Mouse (Mus musculus) CH12.LX (cell line): ENCODE data around the gene Tmem81. TPM values are rescaled to one million over a fixed set of nuclear protein-coding genes. Genes with fewer than 3 reads are reported as not detected.

Experiments
- DNase-seq: peaks from one replicate; pipeline ENCODE4 v3.0.0-alpha.2; 2013; ENCODE audit errors: extremely low read depth
- H3K27ac ChIP-seq: 2 replicates; pipeline ENCODE4 v1.5.1; 2012; ENCODE audit warnings: low read depth, mild to moderate bottlenecking, control low read depth, moderate library complexity; ENCODE audit not compliant: insufficient read depth
- H3K27me3 ChIP-seq: replicated peaks from 2 replicates; pipeline ENCODE3; 2012; ENCODE audit warnings: inconsistent platforms
- H3K36me3 ChIP-seq, 2 experiments: replicated peaks in 1 of 2; 2 replicates each; pipeline versions ENCODE3 to v1.6.1; 2012; ENCODE audit warnings: inconsistent platforms in 1 of 2, low read length in 1 of 2, mild to moderate bottlenecking in 1 of 2, mixed read lengths in 1 of 2, moderate library complexity in 1 of 2; ENCODE audit not compliant: control insufficient read depth in 1 of 2, insufficient read depth in 1 of 2
- H3K4me1 ChIP-seq, 2 experiments: 2 replicates each; pipeline ENCODE4 v1.6.1; 2012; ENCODE audit warnings: inconsistent platforms in 1 of 2, moderate library complexity in 1 of 2; ENCODE audit not compliant: insufficient read depth in 2 of 2, control insufficient read depth in 1 of 2
- H3K4me2 ChIP-seq: 2 replicates; pipeline ENCODE4 v1.6.1; 2012; ENCODE audit warnings: low read depth, mild to moderate bottlenecking, control low read depth; ENCODE audit not compliant: poor library complexity, insufficient read depth, severe bottlenecking
- H3K4me3 ChIP-seq, 3 experiments: fragments of 150-350 bp in 1 of 3; sonication (generic) in 1 of 3; replicated peaks in 1 of 3; 2 replicates each; pipeline versions ENCODE3 to v1.5.1; 2011 to 2012; ENCODE audit warnings: low read depth in 2 of 3, low read length in 2 of 3, mild to moderate bottlenecking in 2 of 3, moderate library complexity in 2 of 3, control low read depth in 1 of 3, improper control_type of control experiment in 1 of 3, inconsistent platforms in 1 of 3, mixed read lengths in 1 of 3; ENCODE audit not compliant: poor library complexity in 1 of 3
- H3K79me2 ChIP-seq: replicated peaks from 2 replicates; pipeline ENCODE4 v1.6.1; 2012; ENCODE audit warnings: mild to moderate bottlenecking, moderate library complexity; ENCODE audit not compliant: control insufficient read depth, poor library complexity, insufficient read depth, severe bottlenecking; ENCODE audit errors: extremely low read depth
- H3K9ac ChIP-seq: 2 replicates; pipeline ENCODE4 v1.6.1; 2012; ENCODE audit warnings: low read depth, mild to moderate bottlenecking, control low read depth, moderate library complexity; ENCODE audit not compliant: insufficient read depth
- H3K9me3 ChIP-seq: replicated peaks from 2 replicates; pipeline ENCODE3; 2012; ENCODE audit warnings: low read length, inconsistent platforms, mixed read lengths
- BHLHE40 ChIP-seq: IDR thresholded peaks from 2 replicates; pipeline ENCODE4 v1.6.1; 2011; ENCODE audit warnings: mild to moderate bottlenecking, low read depth, low read length, improper control_type of control experiment
- CHD1 ChIP-seq: IDR thresholded peaks from 2 replicates; pipeline ENCODE4 v1.6.1; 2012; ENCODE audit warnings: low read depth, low read length, improper control_type of control experiment, inconsistent platforms
- CHD2 ChIP-seq: IDR thresholded peaks from 2 replicates; pipeline ENCODE4 v1.6.1; 2011; ENCODE audit warnings: low read length, improper control_type of control experiment
- CTCF ChIP-seq, 2 experiments: IDR thresholded peaks in 1 of 2; conservative IDR thresholded peaks in 1 of 2; 2 replicates each; pipeline ENCODE4 v1.5.1; 2011 to 2012; ENCODE audit warnings: low read depth in 2 of 2, low read length in 2 of 2, improper control_type of control experiment in 1 of 2, inconsistent platforms in 1 of 2, mild to moderate bottlenecking in 1 of 2, moderate library complexity in 1 of 2
- E2F4 ChIP-seq: IDR thresholded peaks from 2 replicates; pipeline ENCODE4 v1.6.1; 2011; ENCODE audit warnings: low read depth, low read length, improper control_type of control experiment; ENCODE audit not compliant: insufficient replicate concordance
- HCFC1 ChIP-seq: IDR thresholded peaks from 2 replicates; pipeline ENCODE4 v1.6.1; 2012; ENCODE audit warnings: low read depth, mild to moderate bottlenecking, inconsistent platforms, low read length, improper control_type of control experiment
- IRF4 ChIP-seq: IDR thresholded peaks from 2 replicates; pipeline ENCODE4 v1.6.1; 2014; ENCODE audit warnings: low read depth, mild to moderate bottlenecking, inconsistent platforms, low read length, improper control_type of control experiment
- JUND ChIP-seq: conservative IDR thresholded peaks from 2 replicates; pipeline ENCODE4 v1.6.1; 2011; ENCODE audit warnings: low read depth, low read length, improper control_type of control experiment
- KAT2A ChIP-seq: IDR thresholded peaks from 2 replicates; pipeline ENCODE4 v1.6.1; 2012; ENCODE audit warnings: low read length, improper control_type of control experiment, inconsistent platforms; ENCODE audit not compliant: insufficient replicate concordance
- MAZ ChIP-seq: IDR thresholded peaks from 2 replicates; pipeline ENCODE4 v1.6.1; 2012; ENCODE audit warnings: low read depth, mild to moderate bottlenecking, inconsistent platforms, low read length, improper control_type of control experiment, moderate library complexity
- MEF2A ChIP-seq: IDR thresholded peaks from 2 replicates; pipeline ENCODE4 v1.6.1; 2014; ENCODE audit warnings: low read depth, mild to moderate bottlenecking, inconsistent platforms, low read length, improper control_type of control experiment, borderline replicate concordance
- MXI1 ChIP-seq: IDR thresholded peaks from 2 replicates; pipeline ENCODE4 v1.6.1; 2011; ENCODE audit warnings: mild to moderate bottlenecking, low read depth, low read length, improper control_type of control experiment
- MYC ChIP-seq: IDR thresholded peaks from 2 replicates; pipeline ENCODE4 v1.6.1; 2011; ENCODE audit warnings: low read depth, mild to moderate bottlenecking, improper control_type of control experiment, low read length
- NELFE ChIP-seq: IDR thresholded peaks from 2 replicates; pipeline ENCODE4 v1.6.1; 2011; ENCODE audit warnings: low read depth, low read length, improper control_type of control experiment
- NRF1 ChIP-seq: IDR thresholded peaks from 2 replicates; pipeline ENCODE4 v1.6.1; 2014; ENCODE audit warnings: low read depth, mild to moderate bottlenecking, inconsistent platforms, low read length, improper control_type of control experiment, moderate library complexity
- PAX5 ChIP-seq: IDR thresholded peaks from 2 replicates; pipeline ENCODE4 v1.6.1; 2012; ENCODE audit warnings: low read length, inconsistent platforms, mixed read lengths
- POLR2A ChIP-seq: IDR thresholded peaks from 2 replicates; pipeline ENCODE4 v1.6.1; 2011; ENCODE audit warnings: low read depth, mild to moderate bottlenecking, improper control_type of control experiment, low read length
- POLR2AphosphoS2 ChIP-seq: IDR thresholded peaks from 2 replicates; pipeline ENCODE4 v1.6.1; 2011; ENCODE audit warnings: low read depth, low read length, improper control_type of control experiment
- RAD21 ChIP-seq: IDR thresholded peaks from 2 replicates; pipeline ENCODE4 v1.6.1; 2011; ENCODE audit warnings: low read depth, mild to moderate bottlenecking, low read length, improper control_type of control experiment, moderate library complexity
- RCOR1 ChIP-seq: conservative IDR thresholded peaks from 2 replicates; pipeline ENCODE4 v1.6.1; 2012; ENCODE audit warnings: low read depth, mild to moderate bottlenecking, inconsistent platforms, low read length, improper control_type of control experiment
- SIN3A ChIP-seq: IDR thresholded peaks from 2 replicates; pipeline ENCODE4 v1.6.1; 2012; ENCODE audit warnings: low read length, improper control_type of control experiment, inconsistent platforms
- SMC3 ChIP-seq: IDR thresholded peaks from 2 replicates; pipeline ENCODE4 v1.6.1; 2011; ENCODE audit warnings: low read depth, low read length, improper control_type of control experiment
- TBP ChIP-seq: conservative IDR thresholded peaks from 2 replicates; pipeline ENCODE4 v1.6.1; 2011; ENCODE audit warnings: low read depth, low read length, improper control_type of control experiment
- TCF12 ChIP-seq: IDR thresholded peaks from 2 replicates; pipeline ENCODE4 v1.6.1; 2014; ENCODE audit warnings: low read depth, mild to moderate bottlenecking, inconsistent platforms, low read length, improper control_type of control experiment
- UBTF ChIP-seq: IDR thresholded peaks from 2 replicates; pipeline ENCODE4 v1.6.1; 2012; ENCODE audit warnings: low read depth, mild to moderate bottlenecking, inconsistent platforms, low read length, improper control_type of control experiment, moderate library complexity
- USF1 ChIP-seq: IDR thresholded peaks from 2 replicates; pipeline ENCODE4 v1.6.1; 2014; ENCODE audit warnings: low read depth, mild to moderate bottlenecking, inconsistent platforms, low read length, improper control_type of control experiment
- USF2 ChIP-seq: conservative IDR thresholded peaks from 2 replicates; pipeline ENCODE4 v1.6.1; 2011; ENCODE audit warnings: low read depth, low read length, improper control_type of control experiment
- ZC3H11A ChIP-seq: IDR thresholded peaks from 2 replicates; pipeline ENCODE4 v1.6.1; 2012; ENCODE audit warnings: low read depth, mild to moderate bottlenecking, inconsistent platforms, low read length, improper control_type of control experiment
- ZKSCAN1 ChIP-seq: IDR thresholded peaks from 2 replicates; pipeline ENCODE4 v1.6.1; 2012; ENCODE audit warnings: low read depth, inconsistent platforms, low read length, improper control_type of control experiment, borderline replicate concordance
- ZMIZ1 ChIP-seq: IDR thresholded peaks from 2 replicates; pipeline ENCODE4 v1.6.1; 2012; ENCODE audit warnings: low read depth, mild to moderate bottlenecking, inconsistent platforms, low read length, improper control_type of control experiment
- dilution Hi-C: fragments of 300-500 bp; cut with MboI; formaldehyde crosslinking; loops from 2 replicates; pipeline ENCODE4 v1.14.3; 2020; ENCODE audit warnings: low sequenced_read_pairs; ENCODE audit not compliant: extremely low pct_unique_long_range_greater_than_20kb, extremely low pct_ligation_motif_present
- in situ Hi-C: fragments of 300-500 bp; cut with MboI; formaldehyde crosslinking; loops from 3 replicates; pipeline ENCODE4 v1.14.3; 2019; ENCODE audit warnings: low sequenced_read_pairs, low pct_ligation_motif_present, low pct_unique_long_range_greater_than_20kb, mixed read lengths
- polyA plus RNA-seq: library from polyadenylated mRNA; unstranded; fragments of >175 nt; gene quantifications from 2 replicates; pipeline ENCODE4 v1.2.1, GENCODE M21; 2012; ENCODE audit warnings: low read depth; ENCODE audit not compliant: insufficient read length
- total RNA-seq, 2 experiments: library from RNA; depleted of rRNA; stranded (reverse); fragments of 300-350 nt in 1 of 2; fragments of >200 nt in 1 of 2; gene quantifications; 2 replicates each; pipeline ENCODE4 v1.2.3; 2012 to 2014

Tmem81 gene
- total and polyA plus RNA-seq, 3 experiments = 2.2 to 3.3 (median 2.8) TPM

DNA sequence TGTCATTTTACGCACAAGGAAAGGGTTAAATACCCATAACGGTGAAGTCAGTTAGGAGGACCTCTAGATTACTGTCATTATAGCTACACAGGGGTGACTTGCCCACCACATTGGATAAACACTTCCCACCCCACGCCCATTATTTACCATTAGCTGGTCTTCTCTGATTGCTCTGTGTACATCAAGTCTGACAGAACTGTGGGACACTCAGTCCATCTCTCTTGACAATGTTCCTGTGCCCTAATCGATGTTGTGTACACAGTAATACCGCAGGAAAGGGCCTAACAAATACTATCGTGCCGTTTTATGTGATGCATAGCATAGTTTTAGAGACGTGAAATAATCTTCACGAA lies 29.5 kb upstream of the Tmem81 start:
- Histone ChIP-seq H3K9me3 (no peaks in the 10 kb centered on the region), H3K36me3 (peaks cover 0 to 17% of the 10 kb centered on the region in 2 experiments), H3K9ac (peak overlapping the region; percentile 90), H3K4me3 (peak overlapping the region; percentile 67 to 78 (median 69)), H3K27ac (no peak overlapping the region), H3K27me3 (no peaks in the 10 kb centered on the region), H3K79me2 (peaks cover 43% of the 10 kb centered on the region), H3K4me1 (peaks cover 2 to 40% of the 10 kb centered on the region in 2 experiments; a peak in 2 of 4 replicates), H3K4me2 (peak overlapping the region; percentile 90)
- TF ChIP-seq BHLHE40 (0 out of 2 replicates have a peak, but pooled peaks have one; percentile 25), CHD1 (0 out of 2 replicates have a peak, but pooled peaks have one; percentile 61), MEF2A (no peak), CHD2 (0 out of 2 replicates have a peak, but pooled peaks have one; percentile 29)
- dilution Hi-C loops = no loop called here
- in situ Hi-C loops = no loop called here
- no peak for DNase-seq

DNA sequence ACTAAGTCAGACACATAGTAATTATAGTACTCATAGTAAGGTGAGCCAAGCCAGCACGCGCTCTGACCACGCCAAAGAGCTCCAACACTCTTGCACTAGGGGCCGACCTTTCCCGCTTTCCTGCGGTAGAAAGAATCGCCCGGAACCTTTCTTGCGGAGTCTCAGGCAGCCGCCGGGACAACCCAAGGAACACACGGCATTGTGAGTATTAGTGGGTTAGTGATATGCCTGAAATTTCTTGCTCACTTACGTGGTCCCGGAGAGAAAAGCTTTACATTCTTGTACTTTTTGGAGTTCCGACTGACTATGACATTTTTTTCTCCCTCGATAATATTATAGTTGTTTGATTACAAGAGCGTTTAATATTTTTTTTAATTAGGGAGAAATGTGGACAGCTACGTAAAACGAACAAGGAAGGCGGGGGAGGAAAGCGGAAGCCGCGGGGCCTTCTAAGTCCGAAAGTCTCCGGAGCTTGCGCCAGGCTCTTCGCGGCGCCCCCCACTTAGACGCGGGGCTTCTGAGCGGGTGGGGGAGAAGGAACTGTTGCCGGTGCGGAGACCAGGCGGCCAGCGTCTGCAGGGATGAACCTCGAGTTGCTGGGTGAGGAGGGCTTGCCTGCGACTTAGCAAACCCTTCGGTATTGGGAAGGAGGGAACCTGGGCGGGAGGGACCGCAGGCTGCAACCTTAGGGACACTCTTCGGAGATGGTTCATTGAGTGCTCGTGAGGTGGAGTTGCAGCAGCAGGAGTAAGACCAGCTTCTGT lies 28.9 kb upstream of the Tmem81 start, which contains the start of gene Rbbp5:
TSS of gene Rbbp5 (plus strand) at position 438 of the 764 bp plus-strand sequence.
- in situ Hi-C loops = no loop called here
- peak within 1 kb of the TSS; percentile 94 for H3K4me2 ChIP-seq
- H3K36me3 ChIP-seq = peaks cover 0 to 16% of the 10 kb centered on the region in 2 experiments
- DNase-seq = peak; percentile 88
- no peaks in the 10 kb centered on the region for H3K27me3 ChIP-seq
- H3K4me1 ChIP-seq = peaks cover 2 to 45% of the 10 kb centered on the region in 2 experiments; a peak in 2 of 4 replicates
- H3K27ac ChIP-seq = peak within 1 kb of the TSS; percentile 21; the same call in 1 of the 2 replicates
- peak within 1 kb of the TSS; percentile 90 for H3K9ac ChIP-seq
- dilution Hi-C loops = no loop called here
- H3K9me3 ChIP-seq = no peaks in the 10 kb centered on the region
- H3K4me3 ChIP-seq = peak within 1 kb of the TSS; percentile 67 to 88 (median 78)
- H3K79me2 ChIP-seq = peaks cover 47% of the 10 kb centered on the region
- no peak for TF ChIP-seq USF1
- peak; percentile 74 for TF ChIP-seq NRF1
- TF ChIP-seq HCFC1 = peak; percentile 93
- peak in 1 of 2 experiments; percentile 27; a peak in 1 of 4 replicates for TF ChIP-seq CTCF (conservative IDR thresholded peaks at IDR 0.05 in 1 of 2, IDR thresholded peaks at IDR 0.05 in 1 of 2; ENCODE audit: low read depth in 2 of 2, low read length in 2 of 2)
- peak; percentile 83 for TF ChIP-seq MXI1
- TF ChIP-seq TBP = peak; percentile 95
- no peak for TF ChIP-seq SMC3
- no peak for TF ChIP-seq USF2
- peak; percentile 56; the same call in 1 of the 2 replicates for TF ChIP-seq POLR2AphosphoS2
- TF ChIP-seq RAD21 = no peak
- TF ChIP-seq ZC3H11A = no peak
- no peak for TF ChIP-seq PAX5
- TF ChIP-seq MAZ = peak; percentile 82; the same call in 1 of the 2 replicates
- no peak for TF ChIP-seq CHD2
- TF ChIP-seq IRF4 = peak; percentile 76; the same call in 1 of the 2 replicates
- peak; percentile 83 for TF ChIP-seq POLR2A
- no peak for TF ChIP-seq UBTF
- TF ChIP-seq KAT2A = peak; percentile 92; the same call in 1 of the 2 replicates
- 0 out of 2 replicates have a peak, but pooled peaks have one; percentile 14 for TF ChIP-seq ZMIZ1
- TF ChIP-seq SIN3A = peak; percentile 96
- TF ChIP-seq NELFE = no peak; the same call in none of the 2 replicates
- TF ChIP-seq JUND = no peak
- TF ChIP-seq TCF12 = peak; percentile 93
- TF ChIP-seq BHLHE40 = no peak
- no peak for TF ChIP-seq CHD1
- peak; percentile 82 for TF ChIP-seq MYC
- 0 out of 2 replicates have a peak, but pooled peaks have one; percentile 71 for TF ChIP-seq E2F4
- no peak for TF ChIP-seq ZKSCAN1
- TF ChIP-seq RCOR1 = no peak
